ENCODE assay signal across 24 mouse cellular contexts in genomic region chr16:84476948-84477347, GRCm38 (mm10). TPM values are rescaled to one million over a fixed set of nuclear protein-coding genes. Genes with fewer than 3 reads are reported as not detected.
"Had no signal": no experiment of that assay in that cellular context is flagged by ENCODE, and none has a peak within 500 bp of the region (broad histone marks: within the 10 kb centered on the region; RNA-seq: fewer than 3 reads in every experiment).

No protein-coding gene starts in this region.

- H3K9me3 ChIP-seq: neural tube, embryonic 13.5 days; neural tube, embryonic 15.5 days; stomach, embryonic 15.5 days had no signal

- H3K4me1 ChIP-seq: neural tube, embryonic 13.5 days; neural tube, embryonic 15.5 days; stomach, embryonic 15.5 days had no signal

- H3K4me3 ChIP-seq: neural tube, embryonic 13.5 days; neural tube, embryonic 15.5 days; stomach, embryonic 15.5 days had no signal

- H3K36me3 ChIP-seq: neural tube, embryonic 13.5 days; neural tube, embryonic 15.5 days; stomach, embryonic 15.5 days had no signal

- H3K9ac ChIP-seq: neural tube, embryonic 13.5 days; neural tube, embryonic 15.5 days; stomach, embryonic 15.5 days had no signal

- H3K27me3 ChIP-seq: neural tube, embryonic 13.5 days; neural tube, embryonic 15.5 days; stomach, embryonic 15.5 days had no signal

- H3K27ac ChIP-seq: neural tube, embryonic 13.5 days; neural tube, embryonic 15.5 days; stomach, embryonic 15.5 days; stomach, postnatal 0 days had no signal

- H3K4me2 ChIP-seq: neural tube, embryonic 13.5 days; neural tube, embryonic 15.5 days; stomach, embryonic 15.5 days had no signal

- DNase-seq: retina, postnatal 1 day; right cerebral cortex, adult 18-20 months; right cerebral cortex, postnatal 14 days; right cerebral cortex, postnatal 25 days; right cerebral cortex, postnatal 4 days; spleen, adult 18-20 months; thymus, adult 18-20 months; thymus, adult 2 months; thymus, postnatal 14 days; thymus, postnatal 25 days; thymus, postnatal 36 days; thymus, postnatal 4 days had no signal

RNA-seq across cellular contexts. Expression of gene A730009L09Rik, which starts 38.0 kb away (rescaled TPM):
- total RNA-seq: neutrophil, adult 5-6 weeks had no signal
- polyA plus RNA-seq: neural tube, embryonic 13.5 days; neural tube, embryonic 14.5 days; small intestine, adult 2 months; spleen, adult 2 months; stomach, embryonic 14.5 days; stomach, embryonic 15.5 days; stomach, embryonic 16.5 days; stomach, postnatal 0 days; thymus, adult 2 months; thymus, postnatal 0 days; urinary bladder, adult 2 months had no signal
